28 mouse cellular contexts compared by ENCODE assay signal in the genomic region with DNA sequence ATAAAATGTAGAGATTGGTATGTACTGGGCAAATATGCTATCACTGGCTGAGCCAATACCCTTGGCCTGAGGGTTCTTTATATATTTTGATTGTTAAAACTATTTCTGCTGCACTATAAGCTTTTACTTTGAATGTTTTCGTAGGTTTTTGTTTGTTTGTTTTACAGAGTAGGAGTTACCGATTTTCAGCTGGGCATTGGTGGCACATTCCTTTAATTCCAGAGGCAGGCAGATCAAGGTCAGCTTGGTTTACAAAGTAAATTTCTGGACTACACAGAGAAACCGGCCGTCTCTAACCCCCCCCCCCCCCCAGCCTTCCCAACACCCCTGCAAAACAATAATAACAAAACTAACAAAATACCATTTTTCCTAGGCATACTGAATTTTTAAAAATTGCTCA. TPM values are rescaled to one million over a fixed set of nuclear protein-coding genes. Genes with fewer than 3 reads are reported as not detected.
"Had no signal": no experiment of that assay in that cellular context is flagged by ENCODE, and none has a peak within 500 bp of the region (broad histone marks: within the 10 kb centered on the region; RNA-seq: fewer than 3 reads in every experiment).

No protein-coding gene starts in this region.

- H3K27ac ChIP-seq: kidney, embryonic 15.5 days; limb, embryonic 12.5 days; limb, embryonic 15.5 days; liver, embryonic 13.5 days; midbrain, embryonic 10.5 days had no signal

- H3K36me3 ChIP-seq: kidney, embryonic 15.5 days; limb, embryonic 12.5 days; limb, embryonic 15.5 days; liver, embryonic 13.5 days had no signal

- H3K4me1 ChIP-seq: kidney, embryonic 15.5 days; limb, embryonic 12.5 days; limb, embryonic 15.5 days; midbrain, embryonic 10.5 days had no signal

- DNase-seq: kidney, adult 18-20 months; kidney, postnatal 14 days; kidney, postnatal 4 days; left cerebral cortex, postnatal 4 days; liver, embryonic 13.5 days; lung, adult 2 months; lung, postnatal 36 days; midbrain, embryonic 14.5 days; thymus, adult 18-20 months; thymus, postnatal 36 days had no signal

- H3K27me3 ChIP-seq: kidney, embryonic 15.5 days; limb, embryonic 12.5 days; limb, embryonic 15.5 days; liver, embryonic 13.5 days; megakaryocyte, embryonic 14.5 days had no signal

- H3K4me3 ChIP-seq: kidney, embryonic 15.5 days; limb, embryonic 12.5 days; limb, embryonic 15.5 days; liver, embryonic 13.5 days; megakaryocyte, embryonic 14.5 days; midbrain, embryonic 10.5 days had no signal

- H3K9me3 ChIP-seq: kidney, embryonic 15.5 days; limb, embryonic 12.5 days; limb, embryonic 15.5 days; liver, embryonic 13.5 days; megakaryocyte, embryonic 14.5 days; midbrain, embryonic 10.5 days had no signal

- H3K4me2 ChIP-seq: kidney, embryonic 15.5 days; limb, embryonic 12.5 days; limb, embryonic 15.5 days; liver, embryonic 13.5 days had no signal

- H3K9ac ChIP-seq: kidney, embryonic 15.5 days; limb, embryonic 12.5 days; limb, embryonic 15.5 days; liver, embryonic 13.5 days had no signal

RNA-seq across cellular contexts. Expression of gene Dusp21, which starts 29.2 kb away (rescaled TPM):
- total RNA-seq: layer of hippocampus, adult 18-20 months; layer of hippocampus, postnatal 14 days; left cerebral cortex, adult 8-10 months; left cerebral cortex, postnatal 14 days; left cerebral cortex, postnatal 4 days; midbrain, postnatal 0 days had no signal
- polyA plus RNA-seq: kidney, embryonic 15.5 days; limb, embryonic 12.5 days; limb, embryonic 15.5 days; liver, embryonic 13.5 days; liver, embryonic 16.5 days; lung, adult 2 months; lung, embryonic 16.5 days; midbrain, embryonic 10.5 days; midbrain, embryonic 14.5 days; midbrain, postnatal 0 days; neural tube, embryonic 11.5 days; neural tube, embryonic 14.5 days; small intestine, adult 2 months; spleen, adult 2 months; stomach, embryonic 16.5 days; urinary bladder, adult 2 months had no signal
